Mouse (Mus musculus) cerebellum, adult 9-11 months (tissue): ENCODE data around the gene Foxc1.

Source experiments
- DNase-seq: peaks from one replicate; pipeline ENCODE4 v3.0.0; 2022

The Foxc1 gene

DNA sequence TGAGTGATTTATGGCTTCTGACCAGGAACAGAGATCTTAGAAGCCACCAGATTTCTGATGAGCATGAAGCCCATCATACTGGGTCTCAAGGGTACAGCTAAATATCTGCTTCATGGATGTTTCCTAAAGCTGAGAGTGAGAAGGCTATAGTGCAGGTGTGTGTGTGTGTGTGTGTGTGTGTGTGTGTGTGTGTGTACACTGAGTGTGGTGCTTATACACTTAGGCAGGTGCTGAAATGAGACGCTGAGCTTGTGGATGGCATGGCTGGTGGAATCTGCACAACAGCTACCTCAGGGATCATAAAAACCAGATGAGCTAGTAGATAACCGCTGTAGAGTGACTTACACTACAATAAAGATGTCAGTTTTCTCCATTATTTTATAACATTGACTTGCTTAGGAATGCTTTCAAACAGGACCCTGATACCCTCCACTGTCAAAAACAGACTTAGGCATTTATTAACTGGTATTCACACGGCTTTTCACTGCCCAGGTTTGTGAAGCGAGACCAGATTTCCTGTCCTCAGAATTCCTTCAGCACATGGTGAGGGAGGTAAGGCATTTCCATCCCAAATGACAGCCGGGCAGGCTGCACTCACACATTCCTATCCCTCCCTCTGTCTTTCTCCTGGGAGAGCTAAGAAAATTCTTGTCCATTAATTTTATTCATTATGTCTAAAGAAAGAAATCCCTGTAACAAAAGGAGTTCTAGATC lies 43.0 kb downstream of the Foxc1 start:
- no peak for DNase-seq

DNA sequence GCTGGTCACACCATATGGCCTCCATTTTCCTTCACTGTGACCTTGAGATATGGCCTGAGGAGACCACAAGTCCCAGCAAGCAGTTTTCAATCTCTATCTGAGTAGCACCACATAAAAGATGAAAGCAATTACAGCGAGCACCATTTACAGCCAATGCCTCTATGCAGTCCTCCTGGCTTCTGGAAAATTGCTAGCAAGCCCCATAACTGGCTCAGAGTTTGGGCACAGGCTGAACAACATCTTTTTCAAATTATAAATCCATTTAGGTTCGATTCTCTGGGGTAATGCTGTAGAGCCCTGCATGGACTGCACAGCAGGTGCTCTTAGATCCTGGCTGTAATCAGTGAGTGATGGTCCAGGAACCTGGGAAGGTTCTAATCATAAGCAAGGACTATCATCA lies 47.1 kb downstream of the Foxc1 start:
- DNase-seq = no peak

DNA sequence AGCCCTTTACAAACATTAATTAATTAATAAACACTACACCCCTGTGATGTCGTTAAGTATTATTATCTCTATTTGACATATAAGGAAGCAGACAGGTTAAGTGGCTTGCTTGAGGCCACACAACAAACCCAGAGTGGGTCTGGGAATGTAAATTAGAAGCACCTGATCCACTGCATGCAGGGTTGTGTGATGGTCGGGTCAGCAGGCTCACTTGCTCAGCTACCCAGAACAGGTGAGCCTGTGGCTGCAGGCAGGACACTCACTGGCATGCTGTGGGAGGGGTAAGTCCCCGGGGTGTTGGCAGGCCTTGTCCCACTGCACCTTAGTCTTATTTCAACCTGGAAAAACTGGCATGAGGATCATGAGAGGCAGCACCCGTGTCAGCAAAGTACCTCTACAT lies 47.6 kb downstream of the Foxc1 start:
- no peak for DNase-seq

DNA sequence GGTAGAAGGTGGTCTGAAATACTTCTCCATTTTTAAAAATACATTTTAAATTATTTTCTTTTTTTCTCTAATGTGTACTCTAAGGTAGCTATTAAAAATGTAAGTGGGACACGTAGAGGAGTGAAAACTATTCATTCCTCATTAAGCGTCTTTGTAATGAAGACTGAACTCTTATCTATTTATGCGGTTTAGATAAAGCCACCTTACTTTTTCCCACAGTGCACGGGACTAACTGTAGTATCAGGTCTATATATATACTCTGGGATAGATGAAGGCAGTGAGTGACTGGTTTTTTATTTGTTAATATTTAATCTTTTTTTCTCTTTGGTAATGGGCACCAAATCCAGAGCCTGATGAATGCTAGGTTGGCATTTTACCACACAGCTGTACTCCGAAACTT lies 53.8 kb downstream of the Foxc1 start:
- DNase-seq = no peak
